Mouse (Mus musculus) common myeloid progenitor, adult 5-6 weeks (primary cell): ENCODE results near the gene Pheta1. TPM values are rescaled to one million over a fixed set of nuclear protein-coding genes. Genes with fewer than 3 reads are reported as not detected.

Experiments used
- ATAC-seq: replicated peaks from 2 replicates; pipeline ENCODE4 v1.8.0; 2016; ENCODE audit warnings: low read depth, mild to moderate bottlenecking, moderate TSS enrichment, inconsistent platforms; ENCODE audit not compliant: poor library complexity, severe bottlenecking
- total RNA-seq: library from RNA; stranded (forward); fragments of 200-1000, 187-1606 nt; gene quantifications from 2 replicates; pipeline ENCODE4 v1.2.3, GENCODE M21; 2017

Pheta1 gene
- total RNA-seq, 1 experiment from 2014 or later = 2.6 TPM

DNA sequence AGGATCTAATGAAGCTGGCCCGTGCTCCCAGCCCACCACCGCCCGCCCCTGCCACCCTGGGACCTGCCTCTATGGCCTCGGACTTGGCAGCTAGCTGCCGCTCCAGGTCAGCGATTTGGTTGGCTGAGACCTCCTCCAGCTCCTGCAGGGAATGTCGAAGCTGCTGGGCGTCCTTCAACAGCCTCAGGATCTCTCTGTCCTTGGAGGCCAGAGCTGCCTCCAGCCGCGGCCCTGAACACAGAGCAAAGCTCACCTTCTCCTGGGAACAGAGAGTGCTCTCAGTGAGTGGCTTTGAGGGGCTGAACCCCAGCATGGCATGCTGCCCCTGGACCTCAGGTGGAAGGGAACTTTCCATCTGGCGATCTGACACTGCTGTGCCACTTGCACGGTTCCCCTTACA is 28.1 kb downstream of the Pheta1 start:
- no peak for ATAC-seq

- ATAC-seq = no peak
Observed at GRCm38 (mm10) chr5:121878703-121879102, 29.9 kb downstream of the Pheta1 start.

GRCm38 (mm10) chr5:121879211-121879610 is 30.4 kb downstream of the Pheta1 start:
- 0 out of 2 replicates have a peak, but pooled peaks have one; percentile 60 for ATAC-seq

DNA sequence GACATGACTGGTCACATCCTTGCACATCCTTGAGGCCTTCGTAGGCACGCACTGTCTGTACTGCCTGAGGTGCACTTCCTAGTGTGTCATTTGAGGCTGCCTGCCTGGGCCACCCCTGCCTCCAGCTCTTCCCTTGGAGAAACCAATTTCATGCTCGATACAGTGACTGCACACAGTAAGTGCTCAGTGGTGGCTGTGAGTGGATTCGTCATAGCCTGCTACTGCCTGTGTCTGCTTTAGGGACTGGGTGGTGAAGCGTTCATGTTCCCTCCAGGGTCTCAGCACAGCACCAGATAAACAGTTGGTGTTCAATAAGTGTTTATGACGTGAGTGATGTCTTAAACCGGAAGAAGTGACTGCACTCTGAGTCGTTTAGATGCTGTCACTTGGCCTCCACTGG is 34.6 kb downstream of the Pheta1 start:
- ATAC-seq = no peak

DNA sequence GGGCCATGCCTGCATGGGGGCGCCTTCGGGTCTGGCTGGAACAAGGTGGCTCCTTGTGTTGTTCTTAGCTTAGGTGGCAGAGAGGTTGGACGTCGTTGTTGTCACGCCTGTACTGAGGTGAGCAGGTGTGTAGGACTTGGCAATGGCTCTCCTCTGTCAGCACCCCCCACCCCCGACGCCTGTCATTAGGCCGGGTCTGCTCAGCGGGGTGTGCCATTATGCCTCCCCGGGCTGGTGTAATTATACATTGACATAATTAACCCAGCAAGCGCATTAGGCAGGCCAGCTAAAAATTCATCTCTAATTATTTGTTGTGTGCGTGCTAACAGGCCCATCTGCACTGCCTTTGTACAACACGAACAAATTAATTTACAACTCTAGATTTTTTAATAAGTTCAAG is 40.6 kb downstream of the Pheta1 start:
- ATAC-seq = no peak

DNA sequence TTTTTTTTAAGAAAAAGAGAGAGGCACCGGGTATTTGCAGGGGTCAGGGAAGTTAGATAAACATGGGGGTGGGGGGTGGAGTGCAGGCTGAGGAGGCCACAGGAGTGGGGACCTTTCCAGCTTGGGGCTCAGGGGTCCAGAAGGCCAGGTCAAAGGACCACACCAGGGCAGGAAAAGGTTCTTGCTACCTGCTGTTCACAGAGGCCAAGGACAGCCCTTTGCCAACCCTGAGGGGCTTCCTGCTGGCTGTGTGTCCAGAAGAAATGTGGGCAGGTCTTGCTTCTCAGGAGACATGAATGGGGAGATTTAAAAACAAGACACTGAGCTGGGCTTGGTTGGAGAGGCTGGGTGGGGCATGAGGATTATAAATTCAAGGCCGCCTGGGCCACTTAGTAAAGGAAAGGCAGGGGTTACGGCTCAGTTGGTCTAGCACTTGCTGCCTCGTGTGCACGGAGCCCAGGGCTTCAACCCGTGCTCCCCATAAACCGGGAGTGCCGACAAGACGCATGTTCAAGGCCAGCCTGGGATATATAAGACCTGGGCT is 41.1 kb downstream of the Pheta1 start:
- ATAC-seq = no peak

- ATAC-seq = no peak
Observed at GRCm38 (mm10) chr5:121890925-121891324, 42.1 kb downstream of the Pheta1 start.

DNA sequence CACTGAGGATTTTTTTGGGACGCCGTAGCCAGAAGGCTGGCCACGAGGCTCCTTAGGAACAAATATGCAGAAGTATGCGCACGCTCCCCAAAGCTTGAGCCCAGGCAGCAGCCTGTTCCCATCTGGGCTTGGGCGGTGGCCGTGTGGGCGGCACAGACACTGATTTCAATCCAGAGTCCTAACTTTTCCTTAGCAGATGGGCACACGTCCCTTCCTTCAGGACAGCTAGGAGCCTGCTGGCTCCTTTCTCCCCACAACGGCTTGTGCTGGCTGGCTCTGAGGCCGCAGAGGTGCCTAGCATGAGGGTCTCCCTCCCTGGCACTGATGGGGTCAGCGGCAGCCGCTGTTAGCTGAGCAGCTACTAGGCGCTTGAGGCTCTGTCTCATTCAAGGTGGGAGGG is 43.5 kb downstream of the Pheta1 start:
- ATAC-seq = no peak

GRCm38 (mm10) chr5:121893581-121893980 is 44.8 kb downstream of the Pheta1 start:
- no peak for ATAC-seq

GRCm38 (mm10) chr5:121894647-121895046 is 45.9 kb downstream of the Pheta1 start:
- no peak for ATAC-seq

GRCm38 (mm10) chr5:121895117-121895756 is 46.5 kb downstream of the Pheta1 start:
- no peak for ATAC-seq

DNA sequence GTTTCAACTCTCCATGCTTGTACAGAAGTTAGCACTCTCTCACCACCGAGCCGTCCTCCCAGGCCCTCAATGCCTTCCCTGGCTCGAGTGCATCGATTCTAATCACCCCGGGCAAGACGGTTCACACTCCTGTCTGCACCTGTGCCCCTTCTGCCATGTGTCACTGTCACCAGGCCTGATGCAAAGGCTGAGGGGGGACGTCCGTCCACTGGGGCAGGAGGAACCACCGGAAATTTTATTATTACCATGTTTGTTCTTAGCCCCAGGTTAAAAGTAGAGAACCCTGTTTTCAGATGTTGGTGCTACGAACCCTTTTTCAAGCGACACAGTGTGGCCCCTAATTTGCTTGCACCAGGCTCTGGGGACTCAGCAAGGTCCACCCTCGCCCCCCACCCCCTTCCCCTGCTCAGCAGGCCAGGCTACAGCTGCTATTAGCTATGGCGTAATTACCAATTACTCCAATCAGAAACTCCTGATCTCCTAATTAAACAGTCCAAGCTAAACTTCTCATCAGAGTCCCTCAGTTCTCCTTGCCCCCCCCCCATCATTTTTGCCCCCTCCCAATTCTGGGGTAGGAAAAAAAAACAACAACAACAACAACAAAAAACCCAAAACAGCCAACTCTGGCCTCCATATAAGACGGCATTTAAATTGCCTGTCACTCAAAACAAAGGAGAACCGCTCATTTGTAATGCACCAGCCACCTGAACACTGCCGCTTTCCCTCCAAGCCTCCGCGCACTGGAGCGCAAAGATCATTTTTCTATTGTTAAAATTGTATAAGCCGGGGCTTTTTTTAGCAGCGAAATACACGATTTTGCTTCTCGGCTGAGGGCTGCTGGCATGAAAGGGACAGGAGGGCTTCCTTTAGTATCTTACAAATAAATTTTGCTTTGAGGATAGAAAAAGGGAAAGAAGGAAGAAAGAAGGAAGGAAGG is 54.3 kb downstream of the Pheta1 start:
- ATAC-seq = no peak

Other genes with a start within 250 kb of the Pheta1 start
- gene Acad12, start 230.0 kb upstream of the Pheta1 start, total RNA-seq = 1.1 TPM in 2 replicates
- 2.6 and 8.5 TPM in 2 replicates for gene Acad10, start 188.5 kb upstream of the Pheta1 start, total RNA-seq
- 68.5 and 71.9 TPM in 2 replicates for gene Brap, start 188.4 kb upstream of the Pheta1 start, total RNA-seq
- gene Atxn2, start 137.6 kb upstream of the Pheta1 start, total RNA-seq = 42.3 and 64.1 TPM in 2 replicates
- gene Sh2b3, start 11.3 kb upstream of the Pheta1 start, total RNA-seq = 16.0 and 18.2 TPM in 2 replicates
- gene Cux2, start 201.1 kb downstream of the Pheta1 start, total RNA-seq = not detected in 2 replicates